In genomic region chr1:135234771-135235170, GRCm38 (mm10) we compare ENCODE assay signal across 17 mouse cellular contexts. TPM values are rescaled to one million over a fixed set of nuclear protein-coding genes. Genes with fewer than 3 reads are reported as not detected.
"Had no signal": no experiment of that assay in that cellular context is flagged by ENCODE, and none has a peak within 500 bp of the region (broad histone marks: within the 10 kb centered on the region; RNA-seq: fewer than 3 reads in every experiment).

No protein-coding gene starts in this region.

- H3K9me3 ChIP-seq: kidney, embryonic 15.5 days; limb, embryonic 15.5 days; liver, embryonic 12.5 days; megakaryocyte, embryonic 14.5 days; midbrain, embryonic 12.5 days; neural tube, embryonic 13.5 days had no signal

- H3K36me3 ChIP-seq: kidney, embryonic 15.5 days; limb, embryonic 15.5 days; liver, embryonic 12.5 days; midbrain, embryonic 12.5 days; neural tube, embryonic 13.5 days had no signal

- H3K4me3 ChIP-seq: kidney, embryonic 15.5 days; limb, embryonic 15.5 days; liver, embryonic 12.5 days; megakaryocyte, embryonic 14.5 days; midbrain, embryonic 12.5 days; neural tube, embryonic 13.5 days had no signal

- H3K4me2 ChIP-seq: kidney, embryonic 15.5 days; limb, embryonic 15.5 days; liver, embryonic 12.5 days; lung, embryonic 14.5 days; midbrain, embryonic 12.5 days; neural tube, embryonic 13.5 days had no signal

- DNase-seq: kidney, adult 2 months; kidney, postnatal 14 days; layer of hippocampus, adult 9-11 months; layer of hippocampus, postnatal 36 days; lung, embryonic 14.5 days; lung, postnatal 14 days; retina, postnatal 1 day; right cerebral cortex, postnatal 14 days; thymus, postnatal 36 days had no signal

- ATAC-seq: liver, embryonic 12.5 days; midbrain, embryonic 16.5 days had no signal

- H3K27ac ChIP-seq: kidney, embryonic 15.5 days; limb, embryonic 15.5 days; liver, embryonic 12.5 days; macrophage; midbrain, embryonic 12.5 days; neural tube, embryonic 13.5 days had no signal

- H3K27me3 ChIP-seq: kidney, embryonic 15.5 days; limb, embryonic 15.5 days; midbrain, embryonic 12.5 days; neural tube, embryonic 13.5 days had no signal

- H3K9ac ChIP-seq: kidney, embryonic 15.5 days; limb, embryonic 15.5 days; liver, embryonic 12.5 days; lung, embryonic 14.5 days; midbrain, embryonic 12.5 days; neural tube, embryonic 13.5 days had no signal

- H3K4me1 ChIP-seq: limb, embryonic 15.5 days; midbrain, embryonic 12.5 days; neural tube, embryonic 13.5 days had no signal

RNA-seq across cellular contexts. Expression of gene Elf3, which starts 23.6 kb away (rescaled TPM):
- polyA plus RNA-seq: macrophage had no signal
